Mouse (Mus musculus) adrenal gland, adult 18-20 months (tissue): ENCODE measurements around the gene Zfp317. TPM values are rescaled to one million over a fixed set of nuclear protein-coding genes. Genes with fewer than 3 reads are reported as not detected.
"Not testable (repeated sequence)": the region's sequence is repeated elsewhere in the genome, so short reads cannot be mapped to it uniquely, and the experiment has no call there.

Source experiments
- DNase-seq, 2 experiments: peaks; one replicate each; pipeline ENCODE4 v3.0.0; 2021 to 2022; ENCODE audit warnings: low spot score in 2 of 2
- long read RNA-seq, 2 experiments: library from polyadenylated mRNA; stranded (forward); transcript quantifications; one replicate each; pipeline ENCODE4 v2.0.0; 2021
- total RNA-seq, 2 experiments: library from RNA; stranded (reverse); gene quantifications; 1 replicate in 1 of 2; 2 replicates in 1 of 2; pipeline ENCODE4 v1.2.3; 2021

The Zfp317 gene
- 10 to 100 TPM; 18.2 to 21.3 TPM for total RNA-seq
- long read RNA-seq, experiment 1, partial matches to known transcripts: 2 of 10 reads
- long read RNA-seq, experiment 1, other reads (novel, unspliced or antisense): 7 of 10 reads
- long read RNA-seq, experiment 2, transcript Zfp317-202 (9 exons, 3,988 nt): major isoform, 8 of 37 reads
- long read RNA-seq, experiment 2, partial matches to known transcripts: 3 of 37 reads
- long read RNA-seq, experiment 2, other reads (novel, unspliced or antisense): 26 of 37 reads

GRCm38 (mm10) chr9:19621843-19622822, at the start of gene Zfp317:
Gene Zfp317, plus strand, starts transcription at chr9:19622102.
- peak; percentile 66 to 72 for DNase-seq

GRCm38 (mm10) chr9:19582317-19582716, 39.6 kb upstream of the Zfp317 start, which contains the start of gene Olfr855:
Gene Olfr855, plus strand, starts transcription at chr9:19582617.
- DNase-seq: no peak

- no peak for DNase-seq
Measured at GRCm38 (mm10) chr9:19621297-19621696, 605 bp upstream of the Zfp317 start.

GRCm38 (mm10) chr9:19629574-19629973, 7.7 kb downstream of the Zfp317 start:
- DNase-seq: no peak

GRCm38 (mm10) chr9:19645193-19645592, 23.3 kb downstream of the Zfp317 start:
- DNase-seq: no peak

- DNase-seq: no peak
Measured at GRCm38 (mm10) chr9:19690281-19690680, 68.4 kb downstream of the Zfp317 start.

GRCm38 (mm10) chr9:19691426-19691825, 69.5 kb downstream of the Zfp317 start:
- DNase-seq: no peak

- no peak for DNase-seq
Measured at GRCm38 (mm10) chr9:19692430-19692829, 70.5 kb downstream of the Zfp317 start.

- DNase-seq: not testable (repeated sequence)
Measured at GRCm38 (mm10) chr9:19694285-19694684, 72.4 kb downstream of the Zfp317 start.

- DNase-seq: not testable (repeated sequence)
Measured at GRCm38 (mm10) chr9:19694898-19695379, 73.0 kb downstream of the Zfp317 start.

Other genes starting within 250 kb of the Zfp317 start
- not detected for gene Olfr847, start 243.4 kb upstream of the Zfp317 start, total RNA-seq
- gene Olfr849, start 181.8 kb upstream of the Zfp317 start, total RNA-seq: not detected
- not detected for gene Olfr850, start 143.9 kb upstream of the Zfp317 start, total RNA-seq
- gene Olfr851, start 128.8 kb upstream of the Zfp317 start, total RNA-seq: not detected
- not detected for gene Olfr853, start 81.0 kb upstream of the Zfp317 start, total RNA-seq
- gene Olfr854, start 54.7 kb upstream of the Zfp317 start, total RNA-seq: not detected
- not detected for gene Olfr855, start 39.5 kb upstream of the Zfp317 start, total RNA-seq
- gene Olfr857, start 87.3 kb downstream of the Zfp317 start, total RNA-seq: not detected
- not detected for gene Olfr58, start 158.2 kb downstream of the Zfp317 start, total RNA-seq
- gene Olfr859, start 182.8 kb downstream of the Zfp317 start, total RNA-seq: not detected
- not detected for gene Olfr860, start 227.6 kb downstream of the Zfp317 start, total RNA-seq